Mouse (Mus musculus): Measurements from ENCODE around the gene Col25a1. TPM values are rescaled to one million over a fixed set of nuclear protein-coding genes. Genes with fewer than 3 reads are reported as not detected.
A peak's percentile ranks its signal among the peaks of the same experiment; 100 is the strongest.

Col25a1 gene
- polyA plus RNA-seq, 1 experiment: 10.1 TPM

- no peak for DNase-seq (ENCODE audit: low read depth)
Measured at GRCm38 (mm10) chr3:130582903-130583664, 451.8 kb downstream of the Col25a1 start.

DNA sequence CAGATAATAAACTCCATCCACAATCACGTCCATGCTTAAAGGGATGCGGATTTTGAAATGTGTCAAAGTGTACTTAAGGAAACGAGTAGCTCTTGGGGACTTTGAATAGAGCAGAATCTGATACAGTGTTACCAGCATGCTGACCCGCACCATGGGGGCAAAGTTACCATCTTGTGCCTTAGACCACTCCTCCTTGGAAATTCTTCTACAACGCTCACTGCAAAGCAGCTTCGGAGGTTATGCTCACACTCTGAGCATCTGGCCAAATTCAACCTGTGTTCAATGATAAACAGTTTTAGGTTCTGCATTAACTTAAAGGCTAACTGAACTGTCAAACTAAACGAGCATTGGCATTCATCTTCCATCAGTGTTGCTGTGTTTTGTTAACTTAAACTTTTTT lies 452.7 kb downstream of the Col25a1 start:
- DNase-seq (ENCODE audit: low read depth): no peak
- TF ChIP-seq CTCF (IDR thresholded peaks at IDR 0.05; ENCODE audit: borderline replicate concordance, extremely low read depth, insufficient read depth, insufficient read length): no peak
- TF ChIP-seq POLR2A (IDR thresholded peaks at IDR 0.05; ENCODE audit: borderline replicate concordance, extremely low read depth, insufficient read depth, insufficient read length, poor library complexity, severe bottlenecking): no peak

More at GRCm38 (mm10) chr3:130582903-130583664, 451.8 kb downstream of the Col25a1 start:
- TF ChIP-seq CTCF (IDR thresholded peaks at IDR 0.05; ENCODE audit: borderline replicate concordance, extremely low read depth, insufficient read depth, insufficient read length) (no peak), POLR2A (IDR thresholded peaks at IDR 0.05; ENCODE audit: borderline replicate concordance, extremely low read depth, insufficient read depth, insufficient read length, poor library complexity, severe bottlenecking) (no peak)

DNA sequence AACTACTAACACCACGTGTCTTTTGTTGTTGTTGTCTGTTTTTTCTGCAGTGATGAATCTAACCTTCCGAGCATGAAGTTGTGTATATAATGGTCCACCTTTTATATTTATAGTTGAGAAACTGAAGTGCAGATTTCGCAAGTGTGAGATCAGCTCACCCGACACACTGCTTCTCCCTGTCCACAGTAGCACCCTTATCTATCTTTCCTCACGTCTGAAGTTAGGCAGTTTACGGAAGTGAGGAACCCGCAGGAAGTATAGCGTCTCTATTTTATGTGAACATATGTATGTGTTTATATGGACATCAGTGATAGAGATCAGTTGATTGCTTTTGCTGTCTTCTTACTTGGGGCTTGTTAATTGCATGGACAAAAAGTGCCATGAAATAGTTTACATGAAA lies 463.7 kb downstream of the Col25a1 start:
- DNase-seq (ENCODE audit: low read depth): no peak
- TF ChIP-seq CTCF (IDR thresholded peaks at IDR 0.05; ENCODE audit: borderline replicate concordance, extremely low read depth, insufficient read depth, insufficient read length): no peak
- no peak for TF ChIP-seq POLR2A (IDR thresholded peaks at IDR 0.05; ENCODE audit: borderline replicate concordance, extremely low read depth, insufficient read depth, insufficient read length, poor library complexity, severe bottlenecking)

GRCm38 (mm10) chr3:130601491-130601890 lies 470.2 kb downstream of the Col25a1 start:
- DNase-seq (ENCODE audit: low read depth): no peak
- no peak for TF ChIP-seq POLR2A (IDR thresholded peaks at IDR 0.05; ENCODE audit: borderline replicate concordance, extremely low read depth, insufficient read depth, insufficient read length, poor library complexity, severe bottlenecking)

- DNase-seq (ENCODE audit: low read depth): peak; percentile 17
- TF ChIP-seq POLR2A (IDR thresholded peaks at IDR 0.05; ENCODE audit: borderline replicate concordance, extremely low read depth, insufficient read depth, insufficient read length, poor library complexity, severe bottlenecking) (no peak), CTCF (IDR thresholded peaks at IDR 0.05; ENCODE audit: borderline replicate concordance, extremely low read depth, insufficient read depth, insufficient read length) (peak; percentile 37; the same call in 1 of the 2 replicates)
Measured at GRCm38 (mm10) chr3:130607924-130608323, 476.6 kb downstream of the Col25a1 start.

- no peak for DNase-seq (ENCODE audit: low read depth)
- TF ChIP-seq POLR2A (IDR thresholded peaks at IDR 0.05; ENCODE audit: borderline replicate concordance, extremely low read depth, insufficient read depth, insufficient read length, poor library complexity, severe bottlenecking) (no peak), CTCF (IDR thresholded peaks at IDR 0.05; ENCODE audit: borderline replicate concordance, extremely low read depth, insufficient read depth, insufficient read length) (no peak)
Measured at GRCm38 (mm10) chr3:130614444-130614843, 483.1 kb downstream of the Col25a1 start.

DNA sequence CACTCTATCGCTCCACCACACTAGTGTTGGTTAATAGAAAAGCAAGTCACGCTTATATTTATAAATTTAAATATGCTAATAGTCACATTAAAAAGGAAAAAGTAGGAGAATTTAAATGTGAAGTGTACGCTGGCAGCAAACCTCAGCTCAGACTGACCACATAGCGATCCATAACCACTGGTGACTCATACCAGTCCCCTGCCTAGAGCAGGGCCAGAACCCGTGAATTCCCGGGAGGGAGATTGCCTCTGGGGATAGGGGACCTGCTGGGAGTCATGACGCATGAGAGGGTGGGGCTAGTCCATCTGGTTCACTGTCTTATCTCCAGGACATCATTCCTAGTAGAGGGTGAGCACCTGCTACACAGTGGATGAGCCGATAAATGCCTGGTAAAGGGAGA lies 484.3 kb downstream of the Col25a1 start:
- DNase-seq (ENCODE audit: low read depth): no peak
- TF ChIP-seq POLR2A (IDR thresholded peaks at IDR 0.05; ENCODE audit: borderline replicate concordance, extremely low read depth, insufficient read depth, insufficient read length, poor library complexity, severe bottlenecking) (no peak), CTCF (IDR thresholded peaks at IDR 0.05; ENCODE audit: borderline replicate concordance, extremely low read depth, insufficient read depth, insufficient read length) (no peak)

GRCm38 (mm10) chr3:130617439-130617898 lies 486.2 kb downstream of the Col25a1 start, which contains the start of gene Etnppl:
Gene Etnppl, plus strand, starts transcription at chr3:130617448.
- peak; percentile 9 for DNase-seq (ENCODE audit: low read depth)
- TF ChIP-seq POLR2A (IDR thresholded peaks at IDR 0.05; ENCODE audit: borderline replicate concordance, extremely low read depth, insufficient read depth, insufficient read length, poor library complexity, severe bottlenecking) (no peak), CTCF (IDR thresholded peaks at IDR 0.05; ENCODE audit: borderline replicate concordance, extremely low read depth, insufficient read depth, insufficient read length) (no peak)

DNA sequence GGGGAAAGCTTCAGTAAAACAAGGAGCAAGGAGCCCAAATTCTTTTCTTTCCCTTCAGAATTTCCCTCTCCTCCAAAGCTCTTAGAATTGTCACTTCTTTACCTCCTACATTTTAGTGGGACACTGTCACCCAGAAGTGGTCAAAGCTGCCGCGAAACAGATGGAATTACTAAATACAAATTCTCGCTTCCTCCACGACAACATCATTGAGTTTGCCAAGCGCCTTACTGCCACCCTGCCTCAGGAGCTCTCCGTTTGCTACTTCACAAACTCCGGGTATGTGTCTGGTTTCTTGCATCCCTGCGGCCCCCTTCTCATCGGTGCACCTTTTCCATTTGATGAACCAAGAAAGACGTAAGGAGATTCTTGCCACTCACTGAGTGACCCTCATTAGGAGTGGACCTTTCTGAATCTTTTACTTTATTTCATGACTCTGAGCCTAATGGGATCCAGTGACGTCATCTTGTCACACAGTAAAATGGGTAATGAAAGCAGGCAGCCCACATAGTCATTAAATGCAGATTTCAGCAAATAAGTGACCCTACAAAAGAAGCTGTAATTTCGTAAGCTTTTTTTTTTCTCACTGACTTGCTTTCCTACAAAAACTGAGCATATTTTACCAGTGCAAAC lies 489.3 kb downstream of the Col25a1 start:
- TF ChIP-seq CTCF (IDR thresholded peaks at IDR 0.05; ENCODE audit: borderline replicate concordance, extremely low read depth, insufficient read depth, insufficient read length): no peak
- TF ChIP-seq POLR2A (IDR thresholded peaks at IDR 0.05; ENCODE audit: borderline replicate concordance, extremely low read depth, insufficient read depth, insufficient read length, poor library complexity, severe bottlenecking): no peak
- DNase-seq (ENCODE audit: low read depth): peak; percentile 44

GRCm38 (mm10) chr3:130628358-130628757 lies 497.1 kb downstream of the Col25a1 start:
- TF ChIP-seq CTCF (IDR thresholded peaks at IDR 0.05; ENCODE audit: borderline replicate concordance, extremely low read depth, insufficient read depth, insufficient read length) (0 out of 2 replicates have a peak, but pooled peaks have one; percentile 2), POLR2A (IDR thresholded peaks at IDR 0.05; ENCODE audit: borderline replicate concordance, extremely low read depth, insufficient read depth, insufficient read length, poor library complexity, severe bottlenecking) (no peak)
- no peak for DNase-seq (ENCODE audit: low read depth)

GRCm38 (mm10) chr3:130633859-130634258 lies 502.6 kb downstream of the Col25a1 start:
- TF ChIP-seq POLR2A (IDR thresholded peaks at IDR 0.05; ENCODE audit: borderline replicate concordance, extremely low read depth, insufficient read depth, insufficient read length, poor library complexity, severe bottlenecking) (no peak), CTCF (IDR thresholded peaks at IDR 0.05; ENCODE audit: borderline replicate concordance, extremely low read depth, insufficient read depth, insufficient read length) (no peak)
- no peak for DNase-seq (ENCODE audit: low read depth)
